Mouse (Mus musculus) cerebellum, adult 2 months (tissue): ENCODE measurements around the gene Tube1.

Experiments used
- CTCF ChIP-seq: fragments of 200-500 bp; IDR thresholded peaks from 2 replicates; pipeline ENCODE4 v1.5.1; 2011; ENCODE audit warnings: low read depth, mild to moderate bottlenecking, control low read depth, low read length, moderate library complexity, borderline replicate concordance; ENCODE audit not compliant: insufficient read depth
- POLR2A ChIP-seq: fragments of 200-500 bp; IDR thresholded peaks from 2 replicates; pipeline ENCODE4 v1.6.1; 2011; ENCODE audit warnings: low read length, control low read depth, borderline replicate concordance; ENCODE audit not compliant: insufficient read depth

DNA sequence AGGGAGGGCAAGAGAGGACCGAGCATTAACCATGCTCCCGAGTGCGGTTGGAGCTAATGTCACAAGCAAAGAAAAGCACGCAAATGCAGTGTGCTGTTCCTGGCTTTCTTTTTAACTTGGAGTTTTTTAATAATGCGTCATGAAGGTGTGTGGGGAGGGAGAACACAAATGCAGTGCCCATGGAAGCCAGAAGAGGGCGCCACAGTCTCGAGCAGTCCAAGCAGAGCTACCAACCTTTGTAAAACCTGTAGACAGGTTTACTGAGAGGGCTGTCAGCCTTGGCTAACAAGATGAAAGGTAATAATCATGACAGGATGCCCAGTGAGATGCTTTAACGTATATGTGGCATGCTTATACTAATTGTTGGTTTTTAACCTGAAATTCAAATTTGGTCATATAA, 36.4 kb downstream of the Tube1 start:
- TF ChIP-seq CTCF: peak; percentile 84
- TF ChIP-seq POLR2A: no peak
